Mouse (Mus musculus) embryo, embryonic 9.5 days (tissue): ENCODE measurements around the gene Kcnk13.
"Not testable (repeated sequence)": the region's sequence is repeated elsewhere in the genome, so short reads cannot be mapped to it uniquely, and the experiment has no call there.

ENCODE experiments used
- DNase-seq: peaks from one replicate; pipeline ENCODE4 v3.0.0-alpha.2; 2017; ENCODE audit errors: extremely low spot score

Gene Kcnk13

DNA sequence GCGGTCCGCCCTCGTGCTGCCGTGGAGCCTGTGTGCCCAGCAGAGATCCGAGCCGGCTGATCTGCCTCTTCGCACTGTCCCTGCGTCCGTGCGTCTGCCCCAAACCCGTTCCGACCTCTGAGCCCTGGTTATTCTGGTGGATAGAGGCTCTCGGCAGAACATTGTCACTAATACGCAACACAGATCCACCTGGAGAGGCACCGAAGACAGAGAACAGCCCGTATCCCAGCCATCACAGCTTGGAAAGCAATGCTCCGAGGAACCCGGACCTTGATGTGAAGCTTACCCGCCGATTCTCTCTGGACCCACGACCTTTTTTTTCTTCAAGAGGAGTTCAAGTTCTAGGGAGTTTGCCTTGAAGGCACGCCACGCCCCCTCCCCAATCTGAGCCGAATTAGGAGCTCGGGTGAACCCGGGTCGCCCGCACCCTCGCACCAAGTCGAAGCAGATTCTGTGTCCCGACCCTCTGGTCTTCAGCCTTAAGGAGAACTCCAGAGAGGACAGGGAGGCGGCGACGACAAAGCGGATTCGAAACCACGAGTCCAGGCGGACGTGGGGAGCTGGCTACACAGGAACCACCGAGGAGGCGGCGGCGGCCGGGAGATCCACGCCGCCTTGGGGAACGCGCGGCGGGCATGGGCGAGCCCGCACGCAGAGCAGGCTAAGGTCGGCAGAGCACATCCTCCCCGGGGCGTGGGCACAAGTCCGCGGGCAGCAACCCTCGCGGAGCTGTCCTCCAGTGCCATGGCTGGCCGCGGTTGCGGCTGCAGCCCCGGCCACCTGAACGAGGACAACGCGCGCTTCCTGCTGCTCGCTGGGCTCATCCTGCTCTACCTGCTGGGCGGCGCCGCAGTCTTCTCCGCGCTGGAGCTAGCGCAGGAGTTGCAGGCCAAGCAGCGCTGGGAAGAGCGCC is 1.2 kb downstream of the Kcnk13 start:
- peak; percentile 49 for DNase-seq

DNA sequence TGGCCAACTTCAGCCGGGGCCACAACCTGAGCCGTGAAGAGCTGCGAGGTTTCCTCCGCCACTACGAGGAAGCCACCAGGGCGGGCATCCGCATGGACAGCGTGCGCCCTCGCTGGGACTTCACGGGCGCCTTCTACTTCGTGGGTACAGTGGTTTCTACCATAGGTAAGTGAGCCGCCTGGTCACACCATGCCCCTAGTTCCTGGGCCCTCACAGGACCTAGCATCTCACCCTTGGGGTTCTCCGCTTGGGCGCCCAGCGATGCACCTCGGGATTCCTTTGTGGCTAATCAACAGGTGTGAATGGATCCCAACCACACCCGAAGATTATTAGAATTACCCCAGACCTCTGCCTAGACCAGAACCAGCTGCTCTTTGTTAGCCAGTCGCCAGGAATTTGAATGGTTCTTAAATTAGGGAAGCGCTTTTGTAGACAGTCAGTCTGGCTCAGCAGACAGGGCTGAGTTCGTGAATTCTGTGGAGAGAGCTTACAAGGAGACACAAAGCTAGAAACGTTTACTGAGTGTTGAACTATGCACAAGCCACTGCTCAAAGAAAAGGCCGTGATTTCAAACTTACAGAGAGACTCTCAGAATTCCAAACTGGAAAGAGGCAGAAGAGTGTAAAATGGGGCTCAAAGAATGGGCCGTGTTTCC is 1.9 kb downstream of the Kcnk13 start:
- DNase-seq, result peak; percentile 45

DNA sequence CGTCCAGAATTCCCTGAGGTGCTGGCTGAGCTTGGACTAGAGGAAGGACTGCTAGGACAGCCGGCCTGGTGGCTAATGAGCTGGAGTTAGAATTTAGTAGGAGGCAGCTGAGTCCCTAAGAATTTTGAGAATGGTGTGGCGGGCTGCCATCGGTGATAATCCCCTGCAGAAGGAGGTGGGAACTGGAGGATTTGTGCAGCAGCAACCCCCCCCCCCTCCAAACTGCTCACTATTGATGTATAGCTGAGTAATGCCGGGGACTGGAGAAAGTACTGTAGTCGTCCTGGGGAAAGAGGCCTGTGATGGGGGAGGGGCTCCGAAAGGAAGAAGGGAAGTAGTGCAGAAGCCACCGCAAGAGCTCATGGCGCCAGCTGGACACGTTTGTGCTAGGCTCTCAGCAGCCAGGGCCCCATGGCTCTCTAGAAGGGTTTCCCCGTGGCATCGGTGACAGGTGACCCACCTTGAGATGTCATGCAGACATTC is 2.6 kb downstream of the Kcnk13 start:
- peak; percentile 19 for DNase-seq

GRCm38 (mm10) chr12:99969906-99970305 is 5.6 kb downstream of the Kcnk13 start:
- DNase-seq, result no peak

DNA sequence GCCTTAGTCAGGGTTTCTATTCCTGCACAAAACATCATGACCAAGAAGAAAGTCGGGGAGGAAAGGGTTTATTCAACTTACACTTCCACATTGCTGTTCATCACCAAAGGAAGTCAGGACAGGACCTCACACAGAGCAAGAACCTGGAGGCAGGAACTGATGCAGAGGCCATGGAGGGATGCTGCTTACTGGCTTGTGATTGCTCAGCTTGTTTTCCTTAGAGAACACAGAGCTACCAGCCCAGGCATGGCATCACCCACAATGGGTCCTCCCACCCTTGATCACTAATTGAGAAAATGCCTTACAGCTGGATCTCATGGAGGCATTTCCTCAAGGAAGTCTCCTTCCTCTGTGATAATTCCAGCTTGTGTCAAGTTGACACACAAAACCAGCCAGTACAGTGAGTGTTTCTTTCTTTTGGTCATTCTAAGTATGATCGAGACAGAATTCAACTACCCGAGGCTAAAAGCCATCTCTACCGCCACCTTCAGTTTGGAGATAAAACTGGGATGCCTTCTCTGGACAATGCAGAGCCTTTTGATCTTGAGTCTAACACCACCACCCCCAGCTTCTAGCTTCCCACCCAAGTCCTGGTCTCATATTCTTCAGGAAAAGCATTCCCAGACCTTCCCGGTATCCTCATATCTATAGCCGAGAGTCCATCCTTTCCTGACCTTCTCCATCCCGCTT is 7.1 kb downstream of the Kcnk13 start:
- not testable (repeated sequence) for DNase-seq

DNA sequence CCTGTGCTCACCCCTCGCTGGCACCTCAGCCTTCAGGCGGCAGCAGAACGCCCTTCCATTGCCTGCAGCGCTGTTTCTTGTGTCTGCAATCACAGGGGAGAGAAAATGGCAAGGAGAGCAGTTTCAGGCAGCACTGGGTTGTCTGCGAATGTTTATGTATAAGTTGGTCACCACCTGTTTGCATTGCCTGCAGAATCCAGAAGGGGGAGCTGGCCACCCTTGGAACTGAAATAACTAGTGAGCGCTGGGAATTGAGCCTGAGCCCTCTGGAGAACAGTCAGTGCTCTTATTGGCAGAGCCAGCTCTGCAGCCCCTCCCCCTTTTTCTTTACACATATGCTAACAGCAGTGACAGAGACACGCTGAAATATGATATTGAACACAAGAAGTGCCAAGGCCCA is 8.5 kb downstream of the Kcnk13 start:
- DNase-seq, result no peak

DNA sequence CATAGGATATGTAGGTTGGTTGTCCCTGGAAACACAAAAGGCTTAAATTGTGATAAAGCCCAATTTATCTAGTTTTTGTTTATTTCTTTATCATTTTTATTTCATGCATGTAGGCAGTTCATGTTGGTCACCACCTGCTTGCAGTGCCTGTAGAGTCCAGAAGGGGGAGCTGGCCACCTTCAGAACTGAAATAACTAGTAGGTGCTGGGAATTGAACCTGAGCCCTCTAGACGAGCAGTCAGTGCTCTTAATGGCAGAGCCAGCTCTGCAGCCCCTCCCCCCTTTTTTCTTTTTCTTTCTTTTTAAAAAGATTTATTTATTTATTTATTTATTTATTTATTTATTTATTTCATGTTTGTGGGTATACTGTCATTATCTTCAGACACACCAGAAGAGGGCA is 9.4 kb downstream of the Kcnk13 start:
- DNase-seq, result no peak

DNA sequence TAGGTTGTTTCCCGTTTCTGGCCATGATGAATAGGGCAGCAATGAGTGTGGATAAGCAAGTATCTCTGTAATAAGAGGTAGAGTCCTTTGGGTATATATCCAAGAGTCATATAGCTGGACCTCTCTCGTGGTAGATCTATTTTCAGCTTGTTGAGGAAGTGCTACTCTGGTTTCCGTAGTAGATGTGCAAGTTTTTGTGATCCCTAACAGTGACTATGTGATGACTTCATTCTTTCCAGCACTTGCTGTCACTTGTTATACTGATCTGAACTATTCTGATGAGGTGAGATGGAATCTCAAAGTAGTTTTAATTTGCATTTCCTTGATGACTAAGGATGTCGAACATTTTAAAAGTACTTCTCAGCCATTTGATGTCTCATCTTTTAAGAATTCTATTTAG is 15.2 kb downstream of the Kcnk13 start:
- DNase-seq, result no peak

- DNase-seq, result no peak
These were observed 22.5 kb downstream of the Kcnk13 start for GRCm38 (mm10) chr12:99986797-99987196.

DNA sequence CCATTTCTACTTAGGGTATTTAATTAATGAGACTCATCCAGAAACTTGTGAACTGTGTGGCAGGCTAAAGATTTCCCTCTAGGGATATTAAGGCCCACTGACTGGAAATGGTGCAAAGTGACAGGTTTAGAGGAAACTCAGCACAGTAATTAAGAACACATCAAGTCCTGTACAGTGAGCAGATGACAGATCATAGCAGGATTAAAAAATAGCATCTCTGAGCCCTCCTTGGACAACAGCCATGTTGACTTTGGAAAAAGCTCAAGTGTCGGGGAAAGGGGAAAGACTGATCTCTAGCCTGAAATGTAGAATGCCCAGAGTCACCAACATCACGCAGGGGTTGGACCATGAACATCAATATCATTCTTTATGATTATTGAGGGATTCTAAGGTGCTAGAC is 23.8 kb downstream of the Kcnk13 start:
- no peak for DNase-seq

GRCm38 (mm10) chr12:99992362-99992862 is 28.1 kb downstream of the Kcnk13 start:
- no peak for DNase-seq

GRCm38 (mm10) chr12:99993146-99993890 is 29.0 kb downstream of the Kcnk13 start:
- no peak for DNase-seq

- DNase-seq, result no peak
These were observed 31.7 kb downstream of the Kcnk13 start for GRCm38 (mm10) chr12:99995951-99996350.

DNA sequence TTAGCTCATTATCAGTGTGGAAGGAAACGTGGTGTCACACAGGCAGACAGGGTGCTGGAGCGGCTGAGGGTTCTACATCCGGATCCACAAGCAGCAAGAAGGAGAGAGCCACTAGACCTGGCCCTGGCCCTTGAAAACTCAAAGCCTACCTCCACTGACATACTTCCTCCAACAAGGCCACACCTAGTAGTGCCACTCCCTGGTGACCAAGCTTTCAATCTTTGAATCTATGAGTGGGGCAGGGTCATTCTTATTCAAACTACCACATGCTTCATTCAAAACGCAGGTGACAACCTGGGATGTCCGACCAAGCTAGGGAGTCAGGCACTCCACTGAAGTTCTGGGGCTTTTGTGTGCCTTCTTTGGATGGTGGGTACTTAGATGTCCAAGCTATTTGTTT is 35.4 kb downstream of the Kcnk13 start:
- no peak for DNase-seq

DNA sequence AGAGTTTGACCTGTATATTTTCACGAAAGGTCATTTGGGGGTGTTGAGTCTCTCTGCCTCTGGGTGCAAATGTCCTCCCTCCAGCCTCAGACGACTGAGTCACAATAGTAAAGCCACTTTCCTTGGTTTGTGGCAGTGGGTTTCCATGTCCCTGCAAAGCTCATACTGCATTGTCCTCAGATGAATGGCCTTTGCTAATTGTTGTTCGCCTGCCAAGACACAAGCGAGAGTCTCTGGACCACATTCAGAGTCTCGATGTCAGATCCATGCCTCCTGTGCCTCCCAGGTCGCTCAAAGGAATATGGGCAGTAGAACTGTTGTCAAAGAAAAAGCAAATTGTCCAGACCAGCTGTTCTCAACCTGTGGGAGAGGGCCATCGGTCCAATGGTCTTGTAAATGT is 36.1 kb downstream of the Kcnk13 start:
- DNase-seq, result no peak

- no peak for DNase-seq
These were observed 36.9 kb downstream of the Kcnk13 start for GRCm38 (mm10) chr12:100001246-100001645.

DNA sequence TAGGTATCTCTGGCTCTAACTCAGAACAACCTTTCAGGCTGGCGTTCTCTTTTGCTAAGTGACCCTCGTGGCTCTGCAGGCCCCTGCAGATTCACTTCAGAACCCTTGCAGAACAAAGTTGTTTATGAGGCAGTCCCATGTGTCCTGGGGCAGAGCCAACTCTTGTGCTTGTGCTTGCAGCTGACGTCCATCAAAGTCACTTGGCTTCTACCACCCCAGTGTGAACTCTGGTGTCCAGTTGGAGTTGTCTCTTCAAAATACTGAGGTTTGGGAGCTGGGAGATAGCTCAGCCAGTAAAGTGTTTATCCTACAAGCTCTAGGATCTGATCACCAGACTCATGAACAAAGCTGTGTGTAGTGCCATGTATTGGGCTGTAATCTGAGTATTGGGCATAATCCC is 37.6 kb downstream of the Kcnk13 start:
- DNase-seq, result no peak

DNA sequence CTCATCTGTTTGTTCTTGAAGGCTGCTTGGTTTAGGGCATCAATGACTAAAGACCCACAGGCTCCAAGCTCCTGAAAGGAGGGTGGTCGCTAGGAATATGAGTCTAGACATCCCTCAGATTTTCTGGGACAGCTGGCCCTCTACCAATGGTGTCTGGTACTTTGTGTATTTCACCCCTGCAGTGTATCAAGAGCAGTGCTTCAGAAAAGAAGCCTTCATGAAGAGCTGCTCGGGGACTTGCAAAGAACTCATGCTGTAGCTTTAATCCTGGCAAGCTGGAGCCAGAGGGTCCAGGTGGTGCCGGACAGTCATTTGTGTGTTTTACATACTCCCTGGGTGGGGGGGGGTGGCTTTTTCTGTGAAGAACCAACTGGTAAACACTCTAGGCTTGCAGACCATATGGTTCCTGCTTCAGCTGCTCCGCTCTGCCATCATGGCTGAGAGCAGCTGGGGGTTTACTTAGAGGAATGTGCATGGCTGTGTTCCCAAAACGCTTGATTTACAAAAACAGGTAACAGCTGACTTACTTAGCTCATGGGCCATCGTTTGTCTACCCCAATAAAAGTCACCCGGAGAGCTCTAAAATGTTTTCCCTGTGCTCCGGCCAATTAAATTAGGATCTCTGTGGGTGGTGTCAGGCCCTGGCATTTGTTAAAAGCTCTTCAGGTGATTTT is 38.8 kb downstream of the Kcnk13 start:
- peak; percentile 7 for DNase-seq

GRCm38 (mm10) chr12:100005285-100005684 is 41.0 kb downstream of the Kcnk13 start:
- no peak for DNase-seq

DNA sequence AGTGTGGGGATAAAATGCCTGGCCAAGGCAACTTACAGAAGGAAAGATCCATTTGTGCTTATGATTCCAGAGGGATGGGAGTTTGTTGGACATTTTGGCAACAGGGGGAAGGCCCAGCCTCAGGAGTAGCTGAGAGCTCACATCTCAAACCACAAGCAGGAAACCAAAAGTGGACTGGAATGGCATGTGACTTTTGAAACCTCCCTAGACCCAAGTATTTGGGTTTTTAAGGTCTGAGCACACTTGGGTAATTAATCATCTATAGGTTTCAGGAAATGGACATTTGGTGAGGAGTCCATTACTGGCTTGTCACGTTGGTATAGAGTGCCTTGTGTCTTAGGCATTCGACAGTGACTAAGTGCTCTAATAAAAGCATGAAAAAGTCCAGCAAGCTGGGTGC is 42.4 kb downstream of the Kcnk13 start:
- DNase-seq, result no peak

DNA sequence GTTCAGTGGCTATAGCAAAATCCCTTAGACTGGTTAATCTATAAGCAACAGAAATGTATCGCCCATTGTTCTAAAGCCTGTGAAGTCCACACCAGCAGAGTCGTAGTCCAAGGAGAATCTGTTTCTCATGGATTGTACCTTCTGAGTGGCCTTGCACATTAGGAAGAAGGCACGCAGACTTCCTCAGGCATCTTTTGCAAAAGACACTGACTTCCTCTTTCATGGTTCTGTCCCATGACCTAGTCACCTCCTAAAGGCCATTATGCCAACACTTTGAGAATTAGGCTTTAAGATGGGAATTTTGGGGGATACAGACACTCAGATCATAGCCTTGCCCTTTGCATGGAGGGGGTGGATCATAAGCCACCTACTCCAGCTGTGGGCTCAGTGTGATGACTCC is 48.5 kb downstream of the Kcnk13 start:
- DNase-seq, result no peak
